In the genomic region with DNA sequence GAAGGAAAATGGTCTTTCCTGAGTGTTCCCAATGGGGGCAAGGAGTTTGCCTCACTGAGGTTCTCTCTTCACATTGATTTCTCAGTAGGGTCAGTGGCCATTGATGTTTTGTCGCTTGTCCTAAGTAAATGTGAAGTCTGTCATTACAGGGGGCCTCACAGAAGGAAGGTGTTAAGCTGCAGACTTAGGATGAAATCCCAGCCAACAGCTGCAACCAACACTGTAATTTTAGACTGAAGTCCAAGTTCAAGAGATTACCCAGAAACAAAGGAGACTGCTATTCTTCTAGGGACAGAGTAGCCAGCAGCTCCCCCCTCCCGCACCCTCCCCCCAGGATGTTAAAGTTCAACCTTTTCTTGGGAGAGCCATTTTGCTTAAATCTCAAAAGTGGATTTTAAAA, we compare ENCODE assay signal across 17 mouse cellular contexts.
DNase-seq lines count a peak whose midpoint lies in the region; ATAC-seq lines count a peak whose summit lies in the region.
"Had no signal": no experiment of that assay in that cellular context is flagged by ENCODE, and none has a peak within 500 bp of the region (broad histone marks: within the 10 kb centered on the region; RNA-seq: fewer than 3 reads in every experiment).

No protein-coding gene starts in this region.

- 67% methylated on average over 2 of the region's 2 CpGs for WGBS in heart, embryonic 12.5 days
- WGBS in kidney, embryonic 16.5 days, result 78% methylated on average over 2 of the region's 2 CpGs
- 75% methylated on average over 2 of the region's 2 CpGs for WGBS in limb, embryonic 13.5 days

- H3K4me3 ChIP-seq in heart, embryonic 12.5 days, result no peak overlapping the region
- no peak overlapping the region for H3K4me3 ChIP-seq in kidney, embryonic 16.5 days (ENCODE audit: low read length)
- H3K4me3 ChIP-seq in brown adipose tissue, adult 24 weeks (ENCODE audit: insufficient read depth, low read depth, low read length), result no peak overlapping the region
- H3K4me3 ChIP-seq in limb, embryonic 13.5 days, result no peak overlapping the region
- H3K4me3 ChIP-seq: hindbrain, embryonic 13.5 days had no signal

- intact Hi-C loops in heart, postnatal 36 days (cut with DNase I), result loop anchor here (5.0 kb wide), 1 partner anchor 74 kb away; no protein-coding TSS in a partner anchor

- no peak overlapping the region for H3K9ac ChIP-seq in heart, embryonic 12.5 days
- no peak overlapping the region for H3K9ac ChIP-seq in kidney, embryonic 16.5 days (replicated peaks; ENCODE audit: low read length)
- H3K9ac ChIP-seq in limb, embryonic 13.5 days, result no peak overlapping the region
- H3K9ac ChIP-seq: hindbrain, embryonic 13.5 days had no signal

- 0 out of 2 replicates have a peak, but pooled peaks cover 3% of the 10 kb centered on the region for H3K4me1 ChIP-seq in heart, embryonic 12.5 days (replicated peaks)
- 0 out of 2 replicates have a peak, but pooled peaks cover 2% of the 10 kb centered on the region for H3K4me1 ChIP-seq in kidney, embryonic 16.5 days (ENCODE audit: insufficient read depth, low read length)
- peaks cover 3% of the 10 kb centered on the region; the same call in 1 of the 2 replicates for H3K4me1 ChIP-seq in brown adipose tissue, adult 24 weeks (ENCODE audit: control insufficient read depth, insufficient read depth, insufficient read length, low read length)
- H3K4me1 ChIP-seq in limb, embryonic 13.5 days, result no peaks in the 10 kb centered on the region
- H3K4me1 ChIP-seq: hindbrain, embryonic 13.5 days had no signal

- no peak for DNase-seq in heart, postnatal 36 days
- DNase-seq in kidney, postnatal 10 days, result no peak
- no peak for DNase-seq in adrenal gland, adult (ENCODE audit: inconsistent age in 2 of 2, low spot score in 1 of 2)
- no peak for DNase-seq in testis, postnatal 10 days (ENCODE audit: low spot score)
- DNase-seq: adrenal gland, adult 8-10 months; cerebellum, adult 11-12 months; cerebellum, postnatal 36 days; left cerebral cortex, postnatal 4 days; midbrain, embryonic 14.5 days; retina, postnatal 1 day; thymus, postnatal 25 days had no signal

- H3K27ac ChIP-seq in heart, embryonic 12.5 days (ENCODE audit: poor library complexity, severe bottlenecking), result peak overlapping the region; percentile 38
- H3K27ac ChIP-seq in kidney, embryonic 16.5 days (ENCODE audit: low read length), result peak overlapping the region; percentile 75
- peak overlapping the region; percentile 93 for H3K27ac ChIP-seq in brown adipose tissue, adult 24 weeks (replicated peaks; ENCODE audit: low read depth, low read length)
- no peak overlapping the region for H3K27ac ChIP-seq in limb, embryonic 13.5 days
- H3K27ac ChIP-seq: hindbrain, embryonic 13.5 days had no signal

- no peaks in the 10 kb centered on the region for H3K36me3 ChIP-seq in heart, embryonic 12.5 days
- H3K36me3 ChIP-seq in kidney, embryonic 16.5 days (ENCODE audit: insufficient read depth, low read length), result no peaks in the 10 kb centered on the region
- H3K36me3 ChIP-seq in limb, embryonic 13.5 days, result no peaks in the 10 kb centered on the region
- H3K36me3 ChIP-seq: hindbrain, embryonic 13.5 days had no signal

- H3K27me3 ChIP-seq in heart, embryonic 12.5 days (replicated peaks), result no peaks in the 10 kb centered on the region
- peaks cover 16% of the 10 kb centered on the region; the same call in 1 of the 2 replicates for H3K27me3 ChIP-seq in kidney, embryonic 16.5 days (ENCODE audit: insufficient read depth, low read length)
- H3K27me3 ChIP-seq in limb, embryonic 13.5 days, result peaks cover 24% of the 10 kb centered on the region; the same call in 1 of the 2 replicates

- H3K4me2 ChIP-seq in heart, embryonic 12.5 days, result no peak overlapping the region
- H3K4me2 ChIP-seq in kidney, embryonic 16.5 days (replicated peaks; ENCODE audit: low read depth, low read length), result no peak overlapping the region
- H3K4me2 ChIP-seq in limb, embryonic 13.5 days (replicated peaks), result no peak overlapping the region
- H3K4me2 ChIP-seq: hindbrain, embryonic 13.5 days had no signal

- H3K9me3 ChIP-seq in heart, embryonic 12.5 days (replicated peaks), result no peaks in the 10 kb centered on the region
- no peaks in the 10 kb centered on the region for H3K9me3 ChIP-seq in kidney, embryonic 16.5 days (ENCODE audit: low read length)
- no peaks in the 10 kb centered on the region for H3K9me3 ChIP-seq in limb, embryonic 13.5 days
- H3K9me3 ChIP-seq: hindbrain, embryonic 13.5 days had no signal

- ATAC-seq in heart, embryonic 12.5 days (ENCODE audit: insufficient number of reproducible peaks, low FRiP score), result no peak
- ATAC-seq in kidney, embryonic 16.5 days (ENCODE audit: low FRiP score, low TSS enrichment), result no peak
- peak; percentile 24; the same call in 1 of the 2 replicates for ATAC-seq in limb, embryonic 13.5 days (ENCODE audit: low FRiP score, low read depth)
- ATAC-seq: forebrain, embryonic 16.5 days had no signal
